Mouse (Mus musculus): Measurements from ENCODE around the gene Bpifb3. TPM values are rescaled to one million over a fixed set of nuclear protein-coding genes. Genes with fewer than 3 reads are reported as not detected.

The Bpifb3 gene
- 1.7 and 2.3 TPM in 2 replicates for polyA plus RNA-seq (2012; rRNA removed; ENCODE audit: low replicate concordance)

DNA sequence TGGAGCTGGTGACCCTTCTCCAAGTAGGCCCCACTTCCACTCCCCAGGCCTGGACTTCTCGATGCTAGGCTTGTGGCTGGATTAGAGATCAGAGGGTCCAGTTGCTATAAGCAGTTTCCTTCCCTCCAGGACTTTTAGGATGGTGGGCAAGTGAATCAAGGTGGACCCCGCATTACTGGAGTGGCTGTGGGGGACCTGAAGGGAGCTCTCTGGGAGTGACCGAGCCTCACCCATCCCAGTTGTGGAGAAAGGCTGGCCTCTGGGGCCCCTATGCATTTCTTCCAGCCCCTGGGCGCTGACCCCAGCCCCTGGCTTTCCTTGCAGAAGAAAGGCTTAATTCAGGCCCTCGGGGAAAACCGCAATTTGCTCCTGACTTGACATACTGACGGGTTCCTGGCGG is at the start of gene Bpifb3:
Gene Bpifb3 (plus strand): TSS at position 301 of the 400 bp plus-strand sequence.

DNA sequence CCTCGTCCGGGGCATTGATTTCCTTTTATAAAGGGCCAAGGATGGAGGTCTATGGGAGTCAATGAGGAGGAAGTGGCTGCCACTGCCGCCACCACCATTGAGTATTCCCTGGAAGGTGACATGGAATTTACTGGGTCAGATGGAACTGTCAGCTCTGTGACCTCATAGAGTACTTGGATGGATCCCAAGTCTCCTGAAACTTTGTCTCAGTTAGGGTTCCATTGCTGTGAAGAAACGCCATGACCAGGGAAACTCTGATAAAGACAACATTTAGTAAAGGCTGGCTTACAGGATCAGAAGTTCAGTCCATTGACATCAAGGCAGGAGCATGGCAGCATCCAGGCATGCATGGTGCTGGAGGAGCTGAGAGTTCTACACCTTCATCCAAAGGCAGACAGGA is 47.0 kb upstream of the Bpifb3 start, which contains the start of gene Sun5:
Gene Sun5 (minus strand): TSS at position 101 of the 400 bp plus-strand sequence.

DNA sequence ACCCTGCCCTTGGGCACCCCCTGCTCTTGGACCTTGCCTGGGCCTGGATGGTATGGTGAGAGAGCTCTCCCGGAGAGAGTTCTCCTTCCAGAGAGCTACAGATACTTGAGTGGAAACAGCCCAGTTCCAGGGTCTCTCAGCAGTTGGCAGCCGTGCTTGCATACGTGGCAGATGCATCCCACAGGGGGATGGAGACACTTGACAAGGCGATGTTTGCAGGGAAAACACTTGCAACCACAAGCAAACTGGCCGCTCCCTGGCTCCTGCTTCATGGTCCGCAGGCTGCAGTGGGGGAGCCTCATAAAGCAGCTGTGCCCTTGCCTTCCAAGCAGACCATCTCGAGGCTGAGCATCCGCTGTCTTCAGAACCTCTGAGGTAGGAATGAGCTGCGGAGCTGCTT is 43.3 kb upstream of the Bpifb3 start, which contains the start of gene Bpifb2:
Gene Bpifb2 (plus strand): TSS at position 301 of the 400 bp plus-strand sequence.

DNA sequence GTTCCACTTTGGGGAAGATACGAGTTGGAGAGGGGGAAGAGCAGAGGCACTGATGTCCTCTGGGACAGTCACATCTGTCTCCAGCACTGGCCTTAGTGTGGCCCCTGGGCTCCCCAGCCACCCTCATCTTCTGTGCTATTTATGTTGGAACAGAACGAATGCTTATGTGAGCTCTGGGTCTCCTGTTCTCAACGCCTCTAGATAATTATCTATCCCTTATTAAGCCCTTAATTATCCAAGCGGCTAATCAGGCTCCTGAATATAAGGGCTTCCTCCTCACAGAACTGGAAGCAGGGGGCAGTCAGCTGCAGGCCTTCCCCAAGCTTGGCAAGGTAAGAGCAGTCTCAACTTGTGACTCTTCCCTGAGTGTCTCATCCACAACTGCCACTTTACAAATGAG is 17.9 kb upstream of the Bpifb3 start, which contains the start of gene Bpifb6:
Gene Bpifb6 (plus strand): TSS at position 301 of the 400 bp plus-strand sequence.

DNA sequence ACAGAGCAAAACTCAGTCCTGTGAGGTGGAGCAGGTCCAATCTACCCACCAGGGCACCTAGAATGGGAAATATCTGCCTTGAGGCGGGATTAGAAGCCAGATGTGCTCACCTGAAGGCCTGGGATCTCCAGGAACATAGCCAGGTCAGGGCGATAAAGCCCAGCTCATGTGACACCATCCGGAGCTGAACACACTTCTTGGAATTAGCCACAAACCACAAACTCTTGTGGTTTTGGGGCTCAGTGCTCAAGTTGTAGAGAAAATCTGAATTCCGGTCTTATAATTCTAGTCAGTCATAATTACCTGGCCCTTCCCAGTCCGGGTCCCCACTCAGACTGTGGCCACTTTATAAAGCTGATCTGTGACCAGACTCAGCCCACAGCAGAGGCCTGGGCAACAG is 19.8 kb downstream of the Bpifb3 start, which contains the start of gene Bpifb4:
Gene Bpifb4 (plus strand): TSS at position 370 of the 400 bp plus-strand sequence.

GRCm38 (mm10) chr2:153974582-153974981 is 56.6 kb downstream of the Bpifb3 start, which contains the start of gene Bpifa6:
Gene Bpifa6, plus strand, starts transcription at chr2:153974945.

Other genes starting within 250 kb of the Bpifb3 start
- not detected in 2 replicates for gene Dnmt3c, start 221.6 kb upstream of the Bpifb3 start, polyA plus RNA-seq (2012; rRNA removed; ENCODE audit: low replicate concordance)
- gene Mapre1, start 177.0 kb upstream of the Bpifb3 start, polyA plus RNA-seq (2012; rRNA removed; ENCODE audit: low replicate concordance), result 6.0 and 12.2 TPM in 2 replicates
- gene Efcab8, start 138.3 kb upstream of the Bpifb3 start, polyA plus RNA-seq (2012; rRNA removed; ENCODE audit: low replicate concordance), result 1.4 and 1.5 TPM in 2 replicates
- gene Sun5, start 47.1 kb upstream of the Bpifb3 start, polyA plus RNA-seq (2012; rRNA removed; ENCODE audit: low replicate concordance), result not detected in 2 replicates
- 2.2 and 4.9 TPM in 2 replicates for gene Bpifb2, start 43.2 kb upstream of the Bpifb3 start, polyA plus RNA-seq (2012; rRNA removed; ENCODE audit: low replicate concordance)
- gene Bpifb6, start 17.8 kb upstream of the Bpifb3 start, polyA plus RNA-seq (2012; rRNA removed; ENCODE audit: low replicate concordance), result 0.31 and 0.83 TPM in 2 replicates
- not detected in 2 replicates for gene Bpifb4, start 20.0 kb downstream of the Bpifb3 start, polyA plus RNA-seq (2012; rRNA removed; ENCODE audit: low replicate concordance)
- not detected in 2 replicates for gene Bpifa6, start 56.7 kb downstream of the Bpifb3 start, polyA plus RNA-seq (2012; rRNA removed; ENCODE audit: low replicate concordance)
- gene Bpifa2, start 90.0 kb downstream of the Bpifb3 start, polyA plus RNA-seq (2012; rRNA removed; ENCODE audit: low replicate concordance), result not detected in 2 replicates
- not detected in 2 replicates for gene Bpifa3, start 212.1 kb downstream of the Bpifb3 start, polyA plus RNA-seq (2012; rRNA removed; ENCODE audit: low replicate concordance)
- gene Bpifa1, start 224.7 kb downstream of the Bpifb3 start, polyA plus RNA-seq (2012; rRNA removed; ENCODE audit: low replicate concordance), result 0.42 TPM in 1 of 2 replicates, not detected in the other
- gene Bpifa5, start 244.4 kb downstream of the Bpifb3 start, polyA plus RNA-seq (2012; rRNA removed; ENCODE audit: low replicate concordance), result not detected in 2 replicates

All from mammary gland, adult 2 months (tissue).